Mouse (Mus musculus) embryo, embryonic 11.5 days (tissue): ENCODE data around the gene Nudt16l1.

Source experiments
- DNase-seq: peaks from one replicate; pipeline ENCODE4 v3.0.0-alpha.2; 2012; ENCODE audit warnings: low read depth, low spot score

The Nudt16l1 gene

GRCm38 (mm10) chr16:4913783-4914735 lies 24.5 kb upstream of the Nudt16l1 start:
- DNase-seq = peak; percentile 64

GRCm38 (mm10) chr16:4915931-4916330 lies 22.6 kb upstream of the Nudt16l1 start:
- no peak for DNase-seq

GRCm38 (mm10) chr16:4916608-4917007 lies 22.0 kb upstream of the Nudt16l1 start:
- no peak for DNase-seq

GRCm38 (mm10) chr16:4920556-4920955 lies 18.0 kb upstream of the Nudt16l1 start:
- DNase-seq = no peak

GRCm38 (mm10) chr16:4922481-4922880 lies 16.1 kb upstream of the Nudt16l1 start:
- DNase-seq = no peak

- no peak for DNase-seq
These were observed 14.6 kb upstream of the Nudt16l1 start for GRCm38 (mm10) chr16:4923996-4924395.

GRCm38 (mm10) chr16:4927967-4928366 lies 10.6 kb upstream of the Nudt16l1 start:
- DNase-seq = no peak

- no peak for DNase-seq
These were observed 10.1 kb upstream of the Nudt16l1 start for GRCm38 (mm10) chr16:4928474-4928873.

GRCm38 (mm10) chr16:4932429-4932828 lies 6.1 kb upstream of the Nudt16l1 start:
- no peak for DNase-seq

GRCm38 (mm10) chr16:4935430-4935829 lies 3.1 kb upstream of the Nudt16l1 start:
- no peak for DNase-seq

- DNase-seq = no peak
These were observed 2.4 kb upstream of the Nudt16l1 start for GRCm38 (mm10) chr16:4935931-4936703.

GRCm38 (mm10) chr16:4937351-4938190 lies 990 bp upstream of the Nudt16l1 start:
- DNase-seq = no peak

GRCm38 (mm10) chr16:4938989-4939388 lies 428 bp downstream of the Nudt16l1 start:
- peak; percentile 94 for DNase-seq

- DNase-seq = no peak
These were observed 851 bp downstream of the Nudt16l1 start for GRCm38 (mm10) chr16:4939412-4939811.

- DNase-seq = no peak
These were observed 1.8 kb downstream of the Nudt16l1 start for GRCm38 (mm10) chr16:4940311-4940850.

- no peak for DNase-seq
These were observed 2.5 kb downstream of the Nudt16l1 start for GRCm38 (mm10) chr16:4941016-4941415.

- DNase-seq = no peak
These were observed 4.3 kb downstream of the Nudt16l1 start for GRCm38 (mm10) chr16:4942868-4943267.

- no peak for DNase-seq
These were observed 4.9 kb downstream of the Nudt16l1 start for GRCm38 (mm10) chr16:4943431-4943830.

GRCm38 (mm10) chr16:4945415-4945814 lies 6.9 kb downstream of the Nudt16l1 start:
- DNase-seq = no peak

GRCm38 (mm10) chr16:4946155-4946554 lies 7.6 kb downstream of the Nudt16l1 start:
- no peak for DNase-seq

GRCm38 (mm10) chr16:4947378-4947777 lies 8.8 kb downstream of the Nudt16l1 start:
- no peak for DNase-seq
